In the genomic region with DNA sequence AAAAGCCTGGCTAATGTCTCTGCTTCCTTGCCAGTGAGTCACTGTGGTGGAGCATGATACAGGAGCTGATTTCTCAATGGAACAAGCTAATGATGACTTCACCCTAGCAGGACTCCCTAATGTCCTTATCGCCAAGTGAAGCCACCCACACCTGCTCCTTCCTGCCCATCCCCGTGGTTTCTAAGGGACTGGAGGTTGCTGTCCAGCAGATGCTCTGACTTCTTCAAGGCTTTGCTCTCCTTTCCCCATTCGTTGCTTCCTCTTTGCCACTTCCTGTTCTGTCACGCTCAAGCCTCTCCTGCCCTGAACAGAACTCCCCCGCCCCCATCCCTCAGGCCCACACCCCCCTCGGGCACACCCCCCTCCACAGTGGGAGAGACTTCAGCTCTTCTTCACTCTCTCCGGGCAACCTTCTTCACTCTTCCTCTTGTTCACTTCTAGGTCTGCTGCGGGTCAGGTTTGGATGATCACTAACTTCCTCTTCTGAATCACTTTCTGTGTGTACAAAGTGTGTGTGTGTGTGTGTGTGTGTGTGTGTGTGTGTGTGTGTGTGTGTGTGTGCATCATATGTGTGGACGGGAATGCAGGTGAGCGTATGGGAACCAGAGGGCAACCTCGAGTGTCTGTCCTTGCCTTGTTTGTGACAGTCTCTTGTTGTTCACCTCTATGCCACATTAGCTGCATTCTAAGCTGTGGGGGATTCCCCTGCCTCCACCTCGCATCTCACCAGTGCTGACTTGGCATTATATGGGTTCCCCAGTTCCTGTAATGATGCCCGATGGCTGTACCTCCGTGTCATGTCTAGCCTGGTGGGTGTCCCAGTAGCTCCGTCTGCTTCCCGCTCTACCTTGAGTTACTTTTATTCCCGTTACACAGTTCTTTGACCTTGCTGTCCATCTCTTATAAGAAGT, we compare ENCODE assay signal across 11 mouse cellular contexts. TPM values are rescaled to one million over a fixed set of nuclear protein-coding genes. Genes with fewer than 3 reads are reported as not detected.
DNase-seq lines count a peak whose midpoint lies in the region; TF ChIP-seq lines count a peak whose summit lies in the region.
"Had no signal": no experiment of that assay in that cellular context is flagged by ENCODE, and none has a peak within 500 bp of the region (broad histone marks: within the 10 kb centered on the region; RNA-seq: fewer than 3 reads in every experiment).

No protein-coding gene starts in this region.

- H3K4me3 ChIP-seq in myocyte: no peak overlapping the region
- H3K4me3 ChIP-seq: heart, embryonic 15.5 days; liver, embryonic 13.5 days had no signal

- no peak overlapping the region for H3K4me2 ChIP-seq in myocyte (ENCODE audit: low read depth)
- H3K4me2 ChIP-seq: heart, embryonic 15.5 days; liver, embryonic 13.5 days had no signal

- DNase-seq in 3134 (ENCODE audit: extremely low read depth, insufficient read length, low spot score): peak; percentile 30
- peak; percentile 64 to 67 for DNase-seq in B cell, adult 2 months
- DNase-seq in T-cell, adult 2 months (ENCODE audit: low spot score): peak; percentile 43
- no peak for DNase-seq in kidney, postnatal 25 days
- no peak for DNase-seq in testis, postnatal 14 days (ENCODE audit: low spot score)
- no peak for DNase-seq in urinary bladder, adult 2 months (ENCODE audit: low spot score)
- DNase-seq: adrenal gland, postnatal 10 days; cerebellum, adult 2 months; liver, embryonic 13.5 days had no signal

- no peak overlapping the region for H3ac ChIP-seq in myocyte (ENCODE audit: control insufficient read depth, insufficient read length)

- no peaks in the 10 kb centered on the region for H3K79me2 ChIP-seq in myocyte (ENCODE audit: control insufficient read depth, insufficient read depth)

- peaks cover 6% of the 10 kb centered on the region for H3K27me3 ChIP-seq in myocyte (ENCODE audit: control insufficient read depth, insufficient read depth, insufficient read length)

- no peaks in the 10 kb centered on the region for H3K36me3 ChIP-seq in myocyte (ENCODE audit: control insufficient read depth, insufficient read depth)
- H3K36me3 ChIP-seq: heart, embryonic 15.5 days; liver, embryonic 13.5 days had no signal

- no peak for TF ChIP-seq POLR2A in myocyte (IDR thresholded peaks at IDR 0.05; ENCODE audit: insufficient read length, low read depth)

TF ChIP-seq in myocyte, 11 proteins besides CTCF, POLR2A, EP300 and RAD21:
- TF ChIP-seq MYOG (IDR thresholded peaks at IDR 0.05; ENCODE audit: control insufficient read depth in 1 of 3, insufficient read depth in 1 of 3, insufficient read length in 2 of 3, low read depth in 2 of 3) (peak in 1 of 3 experiments; percentile 65), CEBPB (IDR thresholded peaks at IDR 0.05; ENCODE audit: insufficient read depth, poor library complexity, severe bottlenecking) (0 out of 2 replicates have a peak, but pooled peaks have one; percentile 34), E2F4 (IDR thresholded peaks at IDR 0.05; ENCODE audit: insufficient read depth) (no peak), REST (IDR thresholded peaks at IDR 0.05; ENCODE audit: insufficient read depth, insufficient read length) (peak; percentile 79), POLR2AphosphoS2 (IDR thresholded peaks at IDR 0.05; ENCODE audit: insufficient read length, low read depth) (no peak), MYOD1 (IDR thresholded peaks at IDR 0.05; ENCODE audit: control insufficient read depth in 1 of 3, insufficient read length in 2 of 3, low read depth in 2 of 3) (peak in 2 of 3 experiments; percentile 65 to 73), SRF (IDR thresholded peaks at IDR 0.05; ENCODE audit: control insufficient read depth, insufficient read length, low read depth) (no peak), MAX (IDR thresholded peaks at IDR 0.05; ENCODE audit: low read depth) (no peak)

RNA-seq across cellular contexts. Expression of gene Ptprf, which starts 4.7 kb away (rescaled TPM):
- polyA plus RNA-seq in myocyte (2012; fragmentation: generic; extraction: Trizol): 7.6 TPM
- polyA plus RNA-seq in urinary bladder, adult 2 months (2012; rRNA removed): 67.7 and 98.4 TPM in 2 replicates

Comparison
In these comparisons a context has a peak if more than half of its experiments do, and no peak if none do; other contexts are left out.
1. DNase-seq: peak in 3134 (single experiment), B cell, adult 2 months (2 of 2) and T-cell, adult 2 months (single experiment); none in kidney, postnatal 25 days (0 of 2), testis, postnatal 14 days (single experiment) and urinary bladder, adult 2 months (single experiment).